Mouse (Mus musculus): ENCODE results near the gene Thpo.

- TF ChIP-seq MAFK (IDR thresholded peaks at IDR 0.05; ENCODE audit: insufficient read depth, low read depth, low read length) (no peak), CHD2 (IDR thresholded peaks at IDR 0.05; ENCODE audit: low read depth, low read length) (no peak), ZC3H11A (IDR thresholded peaks at IDR 0.05; ENCODE audit: borderline replicate concordance, low read depth, low read length) (no peak)
Observed at GRCm38 (mm10) chr16:20726384-20726783, 7.9 kb downstream of the Thpo start.
